Mouse (Mus musculus): ENCODE results near the gene Pabpc4.

DNA sequence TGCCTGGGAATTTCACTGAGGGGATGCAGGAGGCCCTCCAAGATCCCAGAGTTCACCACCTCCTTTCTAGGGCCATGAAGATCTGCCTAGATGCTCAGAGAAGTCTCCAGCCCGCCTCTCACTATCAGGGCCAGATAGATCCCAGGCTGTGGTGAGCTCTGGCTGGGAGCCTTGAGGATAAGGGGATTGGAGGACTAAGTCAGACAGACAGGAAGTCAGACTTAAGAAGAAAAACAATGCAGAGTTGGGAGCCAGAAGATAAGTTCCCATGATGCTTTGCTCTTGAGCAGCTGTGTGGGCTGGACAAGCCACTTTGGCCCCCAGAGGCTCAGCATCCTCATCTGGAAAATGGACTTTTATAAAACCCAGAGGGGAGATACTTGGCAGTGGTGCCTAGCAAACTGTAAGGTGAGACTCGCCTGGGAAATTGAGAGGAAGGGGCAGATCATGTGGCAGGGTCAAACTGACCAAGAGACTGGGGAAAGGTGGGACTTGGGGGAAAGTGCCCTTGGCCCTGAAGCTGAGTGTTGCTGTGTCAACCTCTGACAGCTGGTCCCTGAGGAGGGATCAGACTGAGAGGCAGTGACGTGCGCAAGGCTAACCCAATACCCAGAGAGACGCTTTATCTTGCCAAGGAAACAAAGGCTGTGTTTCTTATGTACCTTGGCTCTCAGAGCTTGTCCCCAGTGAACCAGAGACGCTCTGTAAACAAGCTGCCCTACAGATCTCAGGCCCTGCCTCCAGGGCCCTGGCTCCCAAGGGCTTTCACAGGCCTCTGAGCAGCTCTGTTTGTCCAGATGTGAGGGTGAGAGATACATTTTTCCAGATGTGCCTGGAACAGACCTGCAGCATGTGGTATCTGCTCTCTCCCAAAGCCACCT lies 24.5 kb upstream of the Pabpc4 start:
- TF ChIP-seq FLI1 (IDR thresholded peaks at IDR 0.05; ENCODE audit: low read length), result no peak
- TF ChIP-seq GATA1 (IDR thresholded peaks at IDR 0.05; ENCODE audit: borderline replicate concordance, low read length), result no peak

Measured in megakaryocyte, embryonic 14.5 days (primary cell).